Mouse (Mus musculus) adrenal gland, postnatal 14 days (tissue): ENCODE results near the gene Olfr1391. TPM values are rescaled to one million over a fixed set of nuclear protein-coding genes. Genes with fewer than 3 reads are reported as not detected.
"Not testable (repeated sequence)": the region's sequence is repeated elsewhere in the genome, so short reads cannot be mapped to it uniquely, and the experiment has no call there.

Source experiments
- DNase-seq: peaks from one replicate; pipeline ENCODE4 v3.0.0; 2021; ENCODE audit warnings: mixed read lengths
- long read RNA-seq, 2 experiments: library from polyadenylated mRNA; stranded (forward); transcript quantifications; one replicate each; pipeline ENCODE4 v2.0.0; 2021
- total RNA-seq: library from RNA; stranded (reverse); gene quantifications from 2 replicates; pipeline ENCODE4 v1.2.3, GENCODE M21; 2021

Gene Olfr1391
- total RNA-seq, result not detected in 2 replicates
- long read RNA-seq, experiment 1, result 0 reads
- long read RNA-seq, experiment 2, result 0 reads

GRCm38 (mm10) chr11:49322442-49322841 is at the start of gene Olfr1391:
Gene Olfr1391 (plus strand): TSS chr11:49322742.
- DNase-seq, result no peak

- no peak for DNase-seq
These were observed 48.6 kb upstream of the Olfr1391 start for GRCm38 (mm10) chr11:49273834-49274519.

- no peak for DNase-seq
These were observed 44.3 kb upstream of the Olfr1391 start, which contains the start of gene Olfr1393 for GRCm38 (mm10) chr11:49278222-49278621. Gene Olfr1393 (plus strand): TSS chr11:49278304.

GRCm38 (mm10) chr11:49284982-49285381 is 37.6 kb upstream of the Olfr1391 start, which contains the start of gene Olfr1392:
Gene Olfr1392 (plus strand): TSS chr11:49285282.
- DNase-seq, result not testable (repeated sequence)

- no peak for DNase-seq
These were observed 35.3 kb upstream of the Olfr1391 start for GRCm38 (mm10) chr11:49287251-49287650.

- no peak for DNase-seq
These were observed 29.8 kb upstream of the Olfr1391 start for GRCm38 (mm10) chr11:49292777-49293176.

GRCm38 (mm10) chr11:49304441-49304840 is 18.1 kb upstream of the Olfr1391 start, which contains the start of gene Olfr10:
Gene Olfr10 (plus strand): TSS chr11:49304741.
- DNase-seq, result no peak

- DNase-seq, result not testable (repeated sequence)
These were observed 14.0 kb upstream of the Olfr1391 start for GRCm38 (mm10) chr11:49308547-49308946.

- DNase-seq, result no peak
These were observed 4.2 kb downstream of the Olfr1391 start for GRCm38 (mm10) chr11:49326726-49327125.

- no peak for DNase-seq
These were observed 7.1 kb downstream of the Olfr1391 start for GRCm38 (mm10) chr11:49329686-49330085.

GRCm38 (mm10) chr11:49334888-49335287 is 12.3 kb downstream of the Olfr1391 start, which contains the start of gene Olfr1390:
Gene Olfr1390 (plus strand): TSS chr11:49335188.
- no peak for DNase-seq

GRCm38 (mm10) chr11:49337150-49337832 is 14.7 kb downstream of the Olfr1391 start:
- no peak for DNase-seq

Other genes starting within 250 kb of the Olfr1391 start
- gene Ifi47, start 246.2 kb upstream of the Olfr1391 start, total RNA-seq, result 5.1 and 8.9 TPM in 2 replicates
- gene Olfr1396, start 207.9 kb upstream of the Olfr1391 start, total RNA-seq, result 0.53 and 0.67 TPM in 2 replicates
- gene Olfr1395, start 180.5 kb upstream of the Olfr1391 start, total RNA-seq, result not detected in 2 replicates
- not detected in 2 replicates for gene Olfr1394, start 168.4 kb upstream of the Olfr1391 start, total RNA-seq
- gene Btnl9, start 135.6 kb upstream of the Olfr1391 start, total RNA-seq, result 32.0 and 38.6 TPM in 2 replicates
- gene Zfp62, start 119.5 kb upstream of the Olfr1391 start, total RNA-seq, result 33.2 and 36.9 TPM in 2 replicates
- 95.9 and 96.7 TPM in 2 replicates for gene Mgat1, start 78.6 kb upstream of the Olfr1391 start, total RNA-seq
- gene Olfr1393, start 44.4 kb upstream of the Olfr1391 start, total RNA-seq, result not detected in 2 replicates
- gene Olfr1392, start 37.5 kb upstream of the Olfr1391 start, total RNA-seq, result not detected in 2 replicates
- gene Olfr10, start 18.0 kb upstream of the Olfr1391 start, total RNA-seq, result not detected in 2 replicates
- not detected in 2 replicates for gene Olfr1390, start 12.4 kb downstream of the Olfr1391 start, total RNA-seq
- gene Olfr1389, start 100.3 kb downstream of the Olfr1391 start, total RNA-seq, result not detected in 2 replicates
- 0.15 and 0.19 TPM in 2 replicates for gene Olfr1388, start 113.9 kb downstream of the Olfr1391 start, total RNA-seq
- gene Olfr1387, start 132.6 kb downstream of the Olfr1391 start, total RNA-seq, result not detected in 2 replicates
- not detected in 2 replicates for gene Olfr1386, start 142.3 kb downstream of the Olfr1391 start, total RNA-seq
- not detected in 2 replicates for gene Olfr1385, start 166.3 kb downstream of the Olfr1391 start, total RNA-seq
- gene Olfr1384, start 184.0 kb downstream of the Olfr1391 start, total RNA-seq, result not detected in 2 replicates
- 0.53 and 0.93 TPM in 2 replicates for gene Olfr1383, start 196.9 kb downstream of the Olfr1391 start, total RNA-seq
- not detected in 2 replicates for gene Olfr1382, start 205.5 kb downstream of the Olfr1391 start, total RNA-seq
- not detected in 2 replicates for gene Olfr1381, start 220.7 kb downstream of the Olfr1391 start, total RNA-seq
- gene Olfr1380, start 234.1 kb downstream of the Olfr1391 start, total RNA-seq, result not detected in 2 replicates